Mouse (Mus musculus): ENCODE data around the gene Edem1. TPM values are rescaled to one million over a fixed set of nuclear protein-coding genes. Genes with fewer than 3 reads are reported as not detected.

Edem1 gene
- 236 and 254 TPM in 2 replicates for polyA plus RNA-seq (2015; fragmentation: Nextera tagmentation; extraction: Ambion mirVana)

GRCm38 (mm10) chr6:108828234-108828868 lies at the start of gene Edem1:
TSS of gene Edem1 (plus strand) at chr6:108828641.
- DNase-seq (ENCODE audit: low spot score): peak; percentile 92

GRCm38 (mm10) chr6:108781865-108782264 lies 46.6 kb upstream of the Edem1 start:
- no peak for DNase-seq (ENCODE audit: low spot score)

- DNase-seq (ENCODE audit: low spot score): peak; percentile 96
These were observed 45.8 kb upstream of the Edem1 start, which contains the start of gene Arl8b for GRCm38 (mm10) chr6:108782526-108783183. TSS of gene Arl8b (plus strand) at chr6:108783099.

GRCm38 (mm10) chr6:108783184-108783881 lies 45.1 kb upstream of the Edem1 start:
- peak; percentile 33 for DNase-seq (ENCODE audit: low spot score)

GRCm38 (mm10) chr6:108784056-108784455 lies 44.4 kb upstream of the Edem1 start:
- no peak for DNase-seq (ENCODE audit: low spot score)

- DNase-seq (ENCODE audit: low spot score): peak; percentile 49
These were observed 43.6 kb upstream of the Edem1 start for GRCm38 (mm10) chr6:108784796-108785195.

GRCm38 (mm10) chr6:108785551-108785950 lies 42.9 kb upstream of the Edem1 start:
- DNase-seq (ENCODE audit: low spot score): no peak

- DNase-seq (ENCODE audit: low spot score): no peak
These were observed 36.9 kb upstream of the Edem1 start for GRCm38 (mm10) chr6:108791498-108791897.

GRCm38 (mm10) chr6:108795912-108796311 lies 32.5 kb upstream of the Edem1 start:
- no peak for DNase-seq (ENCODE audit: low spot score)

- peak; percentile 33 for DNase-seq (ENCODE audit: low spot score)
These were observed 31.7 kb upstream of the Edem1 start for GRCm38 (mm10) chr6:108796706-108797105.

- no peak for DNase-seq (ENCODE audit: low spot score)
These were observed 23.2 kb upstream of the Edem1 start for GRCm38 (mm10) chr6:108805194-108805593.

- no peak for DNase-seq (ENCODE audit: low spot score)
These were observed 22.6 kb upstream of the Edem1 start for GRCm38 (mm10) chr6:108805871-108806270.

- peak; percentile 56 for DNase-seq (ENCODE audit: low spot score)
These were observed 21.0 kb upstream of the Edem1 start for GRCm38 (mm10) chr6:108807446-108807845.

GRCm38 (mm10) chr6:108808786-108809185 lies 19.7 kb upstream of the Edem1 start:
- DNase-seq (ENCODE audit: low spot score): no peak

GRCm38 (mm10) chr6:108810237-108810636 lies 18.2 kb upstream of the Edem1 start:
- DNase-seq (ENCODE audit: low spot score): no peak

- DNase-seq (ENCODE audit: low spot score): no peak
These were observed 16.3 kb upstream of the Edem1 start for GRCm38 (mm10) chr6:108812134-108812533.

- no peak for DNase-seq (ENCODE audit: low spot score)
These were observed 10.9 kb upstream of the Edem1 start for GRCm38 (mm10) chr6:108817510-108817909.

- DNase-seq (ENCODE audit: low spot score): no peak
These were observed 3.5 kb upstream of the Edem1 start for GRCm38 (mm10) chr6:108824816-108825545.

- no peak for DNase-seq (ENCODE audit: low spot score)
These were observed 2.4 kb upstream of the Edem1 start for GRCm38 (mm10) chr6:108826070-108826469.

- DNase-seq (ENCODE audit: low spot score): no peak
These were observed 1.0 kb upstream of the Edem1 start for GRCm38 (mm10) chr6:108827336-108827920.

GRCm38 (mm10) chr6:108828872-108829271 lies 431 bp downstream of the Edem1 start:
- peak; percentile 66 for DNase-seq (ENCODE audit: low spot score)

All from thymus, postnatal 0 days (tissue).